Mouse (Mus musculus): ENCODE measurements around the gene Bicd2.
"Not testable (repeated sequence)": the region's sequence is repeated elsewhere in the genome, so short reads cannot be mapped to it uniquely, and the experiment has no call there.

Bicd2 gene

GRCm38 (mm10) chr13:49357367-49358026, 16.1 kb downstream of the Bicd2 start:
- in situ Hi-C loops (cut with MboI, MseI), result no loop called here

DNA sequence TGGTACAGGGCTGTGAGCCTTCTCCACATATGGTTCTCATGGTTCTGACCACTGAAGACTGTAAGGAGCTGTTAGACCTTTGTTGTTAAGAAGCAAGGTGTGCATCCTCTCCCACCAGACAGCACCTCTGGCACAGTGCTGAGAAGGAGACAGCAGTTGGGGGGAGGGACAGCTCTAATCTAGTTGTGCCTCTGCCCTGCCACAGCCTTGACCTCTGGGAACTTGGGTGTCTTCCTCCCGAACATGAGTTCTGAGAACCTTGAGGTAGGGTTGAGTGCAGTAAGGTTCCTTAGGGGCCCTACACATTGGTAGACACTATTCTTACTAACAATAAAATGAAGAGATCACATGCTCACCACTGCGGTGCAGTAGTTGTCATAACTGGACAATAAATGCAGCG, 16.8 kb downstream of the Bicd2 start:
- in situ Hi-C loops (cut with MboI, MseI), result no loop called here

DNA sequence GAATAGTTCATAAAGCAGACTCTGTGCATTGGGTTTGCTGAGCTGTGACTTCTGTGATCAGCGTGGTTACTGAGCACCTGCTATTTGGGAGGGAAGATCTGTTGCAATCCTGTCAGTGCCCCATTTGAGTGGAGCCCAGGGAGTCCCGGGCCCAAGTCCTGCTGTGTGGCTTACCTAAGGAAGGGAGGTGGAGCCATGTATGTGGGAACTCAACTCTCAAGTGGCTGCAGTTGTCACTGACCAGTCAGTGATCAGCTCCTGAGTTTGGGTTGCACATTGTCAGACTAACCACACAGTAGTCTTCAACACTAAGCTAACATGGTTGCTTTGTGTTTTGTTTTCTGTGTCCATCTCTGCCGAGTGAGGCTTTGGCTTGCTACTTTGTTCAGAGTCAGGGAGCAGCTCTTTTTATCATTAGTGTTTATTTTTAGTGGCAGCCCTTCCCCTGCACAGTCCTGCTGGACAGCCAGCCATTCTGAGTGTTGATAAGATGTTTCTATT, 19.6 kb downstream of the Bicd2 start:
- in situ Hi-C loops (cut with MboI, MseI), result no loop called here

- in situ Hi-C loops (cut with MboI, MseI), result no loop called here
Observed at GRCm38 (mm10) chr13:49362364-49362763, 21.0 kb downstream of the Bicd2 start.

GRCm38 (mm10) chr13:49362804-49363203, 21.4 kb downstream of the Bicd2 start:
- in situ Hi-C loops (cut with MboI, MseI), result no loop called here

GRCm38 (mm10) chr13:49364716-49365115, 23.3 kb downstream of the Bicd2 start:
- in situ Hi-C loops (cut with MboI, MseI), result no loop called here

DNA sequence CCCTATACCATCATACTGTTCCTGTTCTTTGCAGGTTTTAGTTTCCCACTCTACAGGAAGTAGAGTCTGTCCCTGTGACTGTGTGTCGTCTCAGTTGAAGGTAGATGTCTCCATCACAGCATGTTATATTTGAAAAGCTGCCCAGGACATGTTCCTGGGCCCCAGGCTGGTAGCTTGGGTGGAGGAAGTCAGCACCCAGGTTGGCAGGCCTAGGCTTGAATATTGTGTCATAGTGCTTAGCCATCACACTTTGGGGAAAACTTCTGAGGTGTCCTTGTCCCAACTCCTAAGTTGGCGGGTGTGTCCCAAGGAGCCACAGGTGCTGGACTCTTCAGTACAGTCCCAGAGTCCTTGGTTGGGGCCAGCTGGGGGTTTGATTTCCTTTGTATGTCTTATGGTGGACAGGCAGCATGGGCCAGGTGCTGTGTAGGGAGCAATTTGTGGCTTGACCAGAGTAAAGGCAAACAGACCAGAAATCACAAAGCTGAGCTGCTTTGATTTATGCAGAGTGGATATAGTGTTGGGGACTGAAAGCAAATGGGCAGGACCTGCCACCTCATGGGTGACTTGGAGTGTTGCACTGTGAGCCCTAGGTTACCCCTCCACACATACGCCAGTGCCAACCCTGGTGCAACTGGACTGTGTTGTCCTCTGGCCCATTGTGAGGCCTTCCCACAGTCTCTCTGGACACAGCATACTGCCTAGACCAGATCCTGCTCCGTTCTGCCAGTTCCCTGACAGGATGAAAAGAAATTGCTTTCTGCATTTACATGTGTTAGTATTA, 26.5 kb downstream of the Bicd2 start:
- in situ Hi-C loops (cut with MboI, MseI), result no loop called here

- in situ Hi-C loops (cut with MboI, MseI), result no loop called here
Observed at GRCm38 (mm10) chr13:49369404-49369803, 28.0 kb downstream of the Bicd2 start.

DNA sequence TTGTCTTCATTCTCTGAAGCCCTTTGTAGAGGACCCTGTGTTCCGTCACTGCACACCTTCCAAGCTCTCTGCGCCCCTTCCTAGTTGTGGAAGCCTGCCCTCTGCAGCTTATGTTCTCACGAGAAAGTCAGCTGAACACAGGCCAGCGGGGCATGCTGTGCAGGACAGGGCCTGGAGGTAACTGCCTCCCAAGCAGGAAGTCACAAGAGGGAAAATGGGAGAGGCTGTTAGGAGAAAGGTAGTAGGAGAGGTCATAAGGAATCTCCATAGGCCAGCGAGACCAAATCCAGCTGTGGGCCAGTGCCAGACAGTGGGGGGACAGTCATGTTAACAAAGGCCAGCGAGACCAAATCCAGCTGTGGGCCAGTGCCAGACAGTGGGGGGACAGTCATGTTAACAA, 28.8 kb downstream of the Bicd2 start:
- in situ Hi-C loops (cut with MboI, MseI), result not testable (repeated sequence)

GRCm38 (mm10) chr13:49370916-49371315, 29.5 kb downstream of the Bicd2 start:
- in situ Hi-C loops (cut with MboI, MseI), result not testable (repeated sequence)

- in situ Hi-C loops (cut with MboI, MseI), result no loop called here
Observed at GRCm38 (mm10) chr13:49371428-49371899, 30.1 kb downstream of the Bicd2 start.

- in situ Hi-C loops (cut with MboI, MseI), result no loop called here
Observed at GRCm38 (mm10) chr13:49372370-49373060, 31.1 kb downstream of the Bicd2 start.

- in situ Hi-C loops (cut with MboI, MseI), result no loop called here
Observed at GRCm38 (mm10) chr13:49374304-49374703, 32.9 kb downstream of the Bicd2 start.

- in situ Hi-C loops (cut with MboI, MseI), result no loop called here
Observed at GRCm38 (mm10) chr13:49374730-49375129, 33.3 kb downstream of the Bicd2 start.

- in situ Hi-C loops (cut with MboI, MseI), result no loop called here
Observed at GRCm38 (mm10) chr13:49377608-49378007, 36.2 kb downstream of the Bicd2 start.

GRCm38 (mm10) chr13:49379301-49379700, 37.9 kb downstream of the Bicd2 start:
- in situ Hi-C loops (cut with MboI, MseI), result no loop called here

DNA sequence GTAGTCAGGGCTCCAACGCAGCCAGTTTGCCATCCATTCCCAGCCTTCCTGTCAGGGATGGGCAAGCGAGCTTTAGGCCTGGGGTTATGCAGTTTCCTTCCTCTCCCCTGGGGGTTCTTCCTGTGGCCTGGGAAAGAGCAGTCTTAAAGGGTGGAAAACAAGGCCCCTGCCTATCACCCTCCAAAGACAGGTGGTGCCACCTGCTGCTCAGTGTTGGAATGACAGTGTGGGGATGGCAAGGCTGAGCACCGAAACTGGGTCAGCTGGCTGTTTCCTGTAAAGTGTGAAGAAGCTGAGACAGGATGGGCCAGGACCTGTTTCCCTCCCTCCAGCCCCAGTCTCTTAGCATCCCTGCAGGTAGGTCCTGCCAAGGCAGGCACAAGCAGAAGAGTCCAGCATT, 39.8 kb downstream of the Bicd2 start:
- in situ Hi-C loops (cut with MboI, MseI), result no loop called here

DNA sequence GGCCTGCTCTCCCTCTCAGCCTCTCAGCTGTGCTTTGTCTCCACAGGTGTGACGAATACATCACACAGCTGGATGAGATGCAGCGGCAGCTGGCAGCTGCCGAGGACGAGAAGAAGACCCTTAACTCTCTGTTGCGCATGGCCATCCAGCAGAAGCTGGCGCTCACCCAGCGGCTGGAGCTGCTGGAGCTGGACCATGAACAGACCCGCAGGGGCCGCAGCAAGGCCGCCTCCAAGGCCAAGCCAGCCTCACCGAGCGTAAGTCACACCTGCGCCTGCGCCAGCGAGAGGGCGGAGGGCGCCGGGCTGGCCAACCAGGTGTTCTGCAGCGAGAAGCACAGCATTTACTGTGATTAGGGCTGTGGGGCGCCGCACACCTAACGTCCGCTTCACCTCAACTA, 41.6 kb downstream of the Bicd2 start:
- in situ Hi-C loops (cut with MboI, MseI), result no loop called here

DNA sequence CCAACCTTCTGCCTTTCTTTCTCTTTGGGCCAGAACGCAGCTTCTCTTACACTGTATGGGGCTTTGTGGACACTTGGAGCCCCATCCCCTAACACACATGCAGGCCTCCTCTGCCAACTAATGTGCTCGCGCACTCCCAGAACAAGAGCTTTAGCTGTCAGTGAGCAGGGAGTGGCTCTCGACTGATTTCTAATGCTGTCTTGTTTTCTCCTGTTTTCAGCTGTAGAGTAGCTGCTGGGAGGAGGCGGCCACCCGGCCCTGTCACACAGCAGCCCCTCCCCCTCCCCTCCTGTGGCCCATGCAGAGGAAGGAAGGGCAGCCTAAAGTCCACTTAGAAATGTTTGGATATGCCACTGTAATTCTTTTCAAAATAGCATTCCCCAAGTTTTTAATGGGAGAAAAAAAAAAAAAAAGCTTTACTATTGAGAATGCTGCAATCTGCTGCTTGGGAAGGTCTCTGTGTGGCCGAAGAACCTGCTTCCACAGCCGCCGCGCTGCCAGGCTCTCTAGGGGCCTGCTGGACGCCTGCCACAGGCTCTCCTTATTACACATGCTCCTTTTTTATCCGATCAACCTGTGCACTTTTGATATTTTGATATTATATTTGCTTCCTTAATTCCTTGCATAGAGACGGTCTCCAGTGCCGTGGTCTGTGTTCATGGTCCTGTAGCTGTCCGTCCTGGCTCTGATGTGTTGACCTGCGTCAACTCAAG, 43.5 kb downstream of the Bicd2 start:
- in situ Hi-C loops (cut with MboI, MseI), result no loop called here

GRCm38 (mm10) chr13:49391374-49391773, 50.0 kb downstream of the Bicd2 start:
- in situ Hi-C loops (cut with MboI, MseI), result no loop called here

DNA sequence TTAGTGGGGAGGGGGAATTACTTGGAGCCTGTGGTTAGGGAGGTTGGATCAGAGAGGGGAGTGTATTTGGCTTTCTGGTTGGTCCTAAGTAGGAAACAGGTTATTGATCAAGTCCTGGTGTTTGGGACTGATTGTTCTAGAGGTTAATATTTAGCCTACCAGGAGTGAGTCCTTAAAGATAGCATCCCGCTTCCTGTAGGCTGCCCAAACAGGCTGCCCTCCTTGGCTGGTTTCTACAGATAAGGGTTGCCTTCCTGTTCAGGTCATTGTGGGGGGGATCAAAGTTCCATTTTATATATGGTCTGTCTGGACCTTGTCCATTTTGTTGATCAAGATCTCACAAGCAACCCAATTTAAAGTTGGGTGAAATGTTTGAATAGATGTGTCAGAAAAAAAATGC, 52.2 kb downstream of the Bicd2 start:
- in situ Hi-C loops (cut with MboI, MseI), result no loop called here

Data from T-helper 1 cell (primary cell).